Mouse (Mus musculus) liver, embryonic 15.5 days (tissue): Measurements from ENCODE around the gene Cenpe. TPM values are rescaled to one million over a fixed set of nuclear protein-coding genes. Genes with fewer than 3 reads are reported as not detected.

ENCODE experiments used
- ATAC-seq: fragments of 200-750 bp; cut with Nextera tagmentation; 2 replicates; pipeline ENCODE4 v1.8.0; 2017; ENCODE audit warnings: moderate number of reproducible peaks, mild to moderate bottlenecking, moderate library complexity; ENCODE audit not compliant: insufficient read depth
- H3K27ac ChIP-seq: fragments of 300-500 bp; sonication (generic); replicated peaks from 2 replicates; pipeline ENCODE4 v1.5.1; 2015; ENCODE audit warnings: mild to moderate bottlenecking, inconsistent platforms
- H3K27me3 ChIP-seq: fragments of 300-500 bp; sonication (generic); 2 replicates; pipeline ENCODE4 v1.6.1; 2015; ENCODE audit warnings: mild to moderate bottlenecking, inconsistent platforms
- H3K36me3 ChIP-seq: fragments of 300-500 bp; sonication (generic); replicated peaks from 2 replicates; pipeline ENCODE4 v1.6.1; 2015; ENCODE audit warnings: moderate library complexity, mild to moderate bottlenecking, inconsistent platforms
- H3K4me1 ChIP-seq: fragments of 300-500 bp; sonication (generic); replicated peaks from 2 replicates; pipeline ENCODE4 v1.6.1; 2015; ENCODE audit warnings: inconsistent platforms
- H3K4me2 ChIP-seq: fragments of 300-500 bp; sonication (generic); 2 replicates; pipeline ENCODE4 v1.6.1; 2015; ENCODE audit warnings: moderate library complexity, mild to moderate bottlenecking, inconsistent platforms
- H3K4me3 ChIP-seq: fragments of 300-500 bp; sonication (generic); replicated peaks from 2 replicates; pipeline ENCODE4 v1.5.1; 2015; ENCODE audit warnings: mild to moderate bottlenecking, inconsistent platforms
- H3K9ac ChIP-seq: fragments of 300-500 bp; sonication (generic); 2 replicates; pipeline ENCODE4 v1.6.1; 2015; ENCODE audit warnings: moderate library complexity, mild to moderate bottlenecking, inconsistent platforms
- H3K9me3 ChIP-seq: fragments of 300-500 bp; sonication (generic); replicated peaks from 2 replicates; pipeline ENCODE4 v1.6.1; 2016; ENCODE audit warnings: inconsistent platforms
- WGBS: fragments of 180-500 bp; shearing (Covaris S2); methylation state at CpG from one replicate; pipeline ENCODE4 v1.1.7; 2015; ENCODE audit warnings: mixed read lengths; ENCODE audit not compliant: insufficient replicate concordance; 5-methylcytosine and 5-hydroxymethylcytosine counted together
- polyA plus RNA-seq: library from polyadenylated mRNA; unstranded; fragments of >200 nt; fragmentation: Nextera tagmentation; extraction: Ambion mirVana; gene quantifications from 2 replicates; pipeline ENCODE4 v1.2.1, GENCODE M21; 2015

Cenpe gene
- polyA plus RNA-seq, 1 experiment from 2014 or later, result 18.1 TPM

GRCm38 (mm10) chr3:135249104-135249503 lies 36.8 kb downstream of the Cenpe start:
- no peak overlapping the region for H3K27ac ChIP-seq
- H3K4me2 ChIP-seq, result no peak overlapping the region
- H3K4me3 ChIP-seq, result no peak overlapping the region
- no peak overlapping the region for H3K9ac ChIP-seq
- no peaks in the 10 kb centered on the region for H3K27me3 ChIP-seq
- ATAC-seq, result peak; percentile 73; the same call in 1 of the 2 replicates
- H3K9me3 ChIP-seq, result no peaks in the 10 kb centered on the region
- H3K4me1 ChIP-seq, result no peaks in the 10 kb centered on the region
- WGBS, result 78% methylated on average over 6 of the region's 6 CpGs
- H3K36me3 ChIP-seq, result peaks cover 83% of the 10 kb centered on the region

- Histone ChIP-seq H3K4me3 (no peak overlapping the region), H3K27me3 (no peaks in the 10 kb centered on the region), H3K4me1 (no peaks in the 10 kb centered on the region), H3K27ac (no peak overlapping the region), H3K9ac (no peak overlapping the region), H3K9me3 (no peaks in the 10 kb centered on the region), H3K36me3 (peaks cover 80% of the 10 kb centered on the region), H3K4me2 (no peak overlapping the region)
- no peak for ATAC-seq
- WGBS, result 87% methylated on average over 6 of the region's 6 CpGs
Observed at GRCm38 (mm10) chr3:135251825-135252224, 39.5 kb downstream of the Cenpe start.

GRCm38 (mm10) chr3:135254784-135255183 lies 42.4 kb downstream of the Cenpe start:
- H3K4me2 ChIP-seq, result no peak overlapping the region
- no peak overlapping the region for H3K4me3 ChIP-seq
- no peak overlapping the region for H3K9ac ChIP-seq
- no peaks in the 10 kb centered on the region for H3K4me1 ChIP-seq
- H3K9me3 ChIP-seq, result no peaks in the 10 kb centered on the region
- no peak overlapping the region for H3K27ac ChIP-seq
- no peak for ATAC-seq
- peaks cover 81% of the 10 kb centered on the region for H3K36me3 ChIP-seq
- H3K27me3 ChIP-seq, result no peaks in the 10 kb centered on the region

GRCm38 (mm10) chr3:135258919-135259318 lies 46.6 kb downstream of the Cenpe start:
- 83% methylated on average over 10 of the region's 10 CpGs for WGBS
- H3K4me3 ChIP-seq, result no peak overlapping the region
- H3K4me1 ChIP-seq, result no peaks in the 10 kb centered on the region
- H3K27me3 ChIP-seq, result no peaks in the 10 kb centered on the region
- no peak for ATAC-seq
- H3K9ac ChIP-seq, result no peak overlapping the region
- no peak overlapping the region for H3K4me2 ChIP-seq
- no peak overlapping the region for H3K27ac ChIP-seq
- no peaks in the 10 kb centered on the region for H3K9me3 ChIP-seq
- H3K36me3 ChIP-seq, result peaks cover 91% of the 10 kb centered on the region

DNA sequence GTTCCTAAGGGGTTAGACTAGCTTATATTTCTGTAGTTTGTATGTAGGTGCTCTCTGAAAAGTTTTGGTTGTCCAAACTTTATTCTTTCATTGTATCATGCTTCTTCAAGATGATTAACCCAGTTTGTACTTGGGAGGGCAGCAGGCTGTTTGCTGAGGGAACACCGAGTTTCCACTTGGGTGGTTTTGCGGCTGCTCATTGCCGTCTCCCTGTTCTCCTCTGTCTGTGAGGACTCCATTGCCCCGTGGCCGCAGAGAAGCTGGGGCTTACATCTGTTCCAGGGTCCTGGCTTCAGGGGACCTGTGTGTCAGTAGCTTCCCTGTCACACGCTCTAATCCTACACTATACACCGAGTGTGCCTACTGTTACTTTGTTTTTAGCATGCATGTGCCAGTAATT lies 47.9 kb downstream of the Cenpe start:
- 91% methylated on average over 7 of the region's 7 CpGs for WGBS
- H3K9me3 ChIP-seq, result no peaks in the 10 kb centered on the region
- ATAC-seq, result no peak
- H3K4me2 ChIP-seq, result no peak overlapping the region
- H3K9ac ChIP-seq, result no peak overlapping the region
- no peak overlapping the region for H3K27ac ChIP-seq
- no peaks in the 10 kb centered on the region for H3K4me1 ChIP-seq
- no peaks in the 10 kb centered on the region for H3K27me3 ChIP-seq
- H3K36me3 ChIP-seq, result peaks cover 96% of the 10 kb centered on the region
- H3K4me3 ChIP-seq, result no peak overlapping the region

DNA sequence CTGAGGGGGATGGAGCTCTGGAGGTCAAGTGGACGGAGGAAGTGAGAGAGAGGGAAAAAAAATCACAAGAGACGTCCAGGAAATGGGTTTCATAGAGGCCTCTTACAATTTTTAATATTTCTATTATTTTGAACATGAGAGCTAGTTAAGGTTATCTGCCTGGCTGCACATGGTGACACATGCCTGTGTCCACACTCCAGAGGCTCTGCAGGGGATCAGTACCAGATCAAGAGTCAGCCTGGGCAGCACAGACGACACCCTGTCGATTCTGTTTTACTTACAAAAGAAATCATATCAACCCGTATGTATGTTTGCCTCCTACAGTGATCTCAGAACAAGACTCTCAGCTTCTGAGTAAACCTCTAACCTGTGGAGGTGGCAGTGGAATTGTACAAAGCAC lies 56.3 kb downstream of the Cenpe start:
- no peak for ATAC-seq
- peaks cover 95% of the 10 kb centered on the region for H3K36me3 ChIP-seq
- no peak overlapping the region for H3K9ac ChIP-seq

DNA sequence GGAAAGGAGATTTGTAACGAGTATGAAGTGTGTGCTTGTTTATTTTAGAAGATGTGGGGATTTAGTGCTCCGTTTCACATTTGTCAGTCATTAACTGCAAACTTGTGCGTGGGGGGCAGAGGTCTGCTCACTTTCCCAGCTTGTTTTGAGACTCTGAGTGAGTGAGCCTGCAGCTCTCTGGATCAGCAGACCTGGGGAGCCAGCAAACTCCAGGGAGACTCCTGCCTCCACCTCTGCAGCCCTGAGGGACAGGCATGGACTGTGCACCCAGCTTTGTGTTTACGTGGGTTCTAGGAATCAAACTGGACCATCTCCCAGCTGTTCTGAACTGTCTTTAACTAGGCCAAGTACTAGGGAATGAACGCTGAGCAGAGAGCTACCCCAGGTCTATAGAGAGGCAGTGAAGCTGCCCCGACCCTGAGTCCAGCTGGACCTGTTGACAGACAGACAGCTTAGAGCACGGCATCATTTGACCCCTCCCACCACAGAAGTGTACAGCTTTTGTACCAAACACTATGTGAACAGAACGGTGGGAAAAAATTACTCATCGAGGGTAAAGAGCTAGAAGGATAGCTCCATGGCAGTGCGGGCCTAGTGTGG lies 57.2 kb downstream of the Cenpe start:
- H3K4me3 ChIP-seq, result no peak overlapping the region
- no peaks in the 10 kb centered on the region for H3K27me3 ChIP-seq
- H3K9me3 ChIP-seq, result no peaks in the 10 kb centered on the region
- no peaks in the 10 kb centered on the region for H3K4me1 ChIP-seq
- H3K27ac ChIP-seq, result no peak overlapping the region; the same call in 1 of the 2 replicates
- peak; percentile 61 for ATAC-seq
- peaks cover 90% of the 10 kb centered on the region for H3K36me3 ChIP-seq
- no peak overlapping the region for H3K4me2 ChIP-seq
- 85% methylated on average over 10 of the region's 10 CpGs for WGBS
- H3K9ac ChIP-seq, result no peak overlapping the region

More for the DNA sequence above, 56.3 kb downstream of the Cenpe start:
- no peak overlapping the region for H3K4me3 ChIP-seq
- H3K4me1 ChIP-seq, result no peaks in the 10 kb centered on the region
- no peak overlapping the region; the same call in 1 of the 2 replicates for H3K27ac ChIP-seq
- no peaks in the 10 kb centered on the region for H3K9me3 ChIP-seq
- 79% methylated on average over 5 of the region's 5 CpGs for WGBS
- H3K4me2 ChIP-seq, result no peak overlapping the region
- H3K27me3 ChIP-seq, result no peaks in the 10 kb centered on the region

- Histone ChIP-seq H3K9ac (no peak overlapping the region), H3K4me3 (no peak overlapping the region), H3K27me3 (no peaks in the 10 kb centered on the region), H3K4me2 (no peak overlapping the region), H3K27ac (no peak overlapping the region), H3K36me3 (peaks cover 70% of the 10 kb centered on the region), H3K4me1 (no peaks in the 10 kb centered on the region), H3K9me3 (no peaks in the 10 kb centered on the region)
- ATAC-seq, result no peak
- 87% methylated on average over 12 of the region's 12 CpGs for WGBS
Observed at GRCm38 (mm10) chr3:135272627-135273026, 60.3 kb downstream of the Cenpe start.

DNA sequence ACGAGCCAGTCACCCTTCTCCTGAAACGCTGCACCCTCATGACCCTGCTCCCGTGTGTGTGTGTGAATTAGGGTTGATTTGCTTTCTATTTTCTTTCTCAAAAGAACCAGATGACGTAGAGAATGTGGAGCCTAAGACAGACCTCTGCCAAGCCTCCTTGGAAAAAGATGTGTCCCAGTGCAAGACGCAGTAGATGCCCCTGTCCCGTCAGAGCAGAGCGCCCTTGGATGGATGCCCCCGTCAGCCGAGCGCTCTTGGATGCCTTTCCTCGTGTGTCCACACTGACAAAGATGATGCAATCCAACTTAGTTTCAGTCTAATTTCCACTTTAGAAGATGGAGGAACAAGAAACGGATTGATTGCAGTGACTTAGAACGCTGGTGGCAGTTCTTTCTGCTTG lies 60.7 kb downstream of the Cenpe start:
- ATAC-seq, result no peak
- Histone ChIP-seq H3K27ac (no peak overlapping the region), H3K9ac (no peak overlapping the region), H3K4me3 (no peak overlapping the region), H3K9me3 (no peaks in the 10 kb centered on the region), H3K27me3 (no peaks in the 10 kb centered on the region), H3K4me2 (no peak overlapping the region), H3K4me1 (no peaks in the 10 kb centered on the region), H3K36me3 (peaks cover 66% of the 10 kb centered on the region)
- 82% methylated on average over 13 of the region's 13 CpGs for WGBS

DNA sequence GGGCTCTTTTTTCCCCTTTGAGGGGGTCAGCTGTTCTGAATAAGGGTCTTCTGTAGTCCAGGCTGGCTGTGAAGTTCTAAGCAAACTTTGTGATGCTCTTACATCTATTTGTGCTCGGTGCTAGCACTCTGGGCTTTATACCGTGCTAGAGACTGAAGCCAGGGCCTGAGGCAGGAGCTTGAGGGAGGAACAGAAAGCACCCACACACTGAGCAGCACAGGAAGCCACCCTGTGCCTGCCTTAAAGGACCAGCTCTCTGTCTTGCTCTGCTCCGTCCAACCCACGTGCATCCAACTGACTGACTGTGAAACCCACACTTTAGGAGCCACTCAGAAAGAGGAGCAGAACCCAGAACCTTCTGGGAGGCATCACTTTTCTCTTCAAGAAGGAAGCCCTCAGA lies 67.8 kb downstream of the Cenpe start:
- 43% methylated on average over 4 of the region's 4 CpGs for WGBS

DNA sequence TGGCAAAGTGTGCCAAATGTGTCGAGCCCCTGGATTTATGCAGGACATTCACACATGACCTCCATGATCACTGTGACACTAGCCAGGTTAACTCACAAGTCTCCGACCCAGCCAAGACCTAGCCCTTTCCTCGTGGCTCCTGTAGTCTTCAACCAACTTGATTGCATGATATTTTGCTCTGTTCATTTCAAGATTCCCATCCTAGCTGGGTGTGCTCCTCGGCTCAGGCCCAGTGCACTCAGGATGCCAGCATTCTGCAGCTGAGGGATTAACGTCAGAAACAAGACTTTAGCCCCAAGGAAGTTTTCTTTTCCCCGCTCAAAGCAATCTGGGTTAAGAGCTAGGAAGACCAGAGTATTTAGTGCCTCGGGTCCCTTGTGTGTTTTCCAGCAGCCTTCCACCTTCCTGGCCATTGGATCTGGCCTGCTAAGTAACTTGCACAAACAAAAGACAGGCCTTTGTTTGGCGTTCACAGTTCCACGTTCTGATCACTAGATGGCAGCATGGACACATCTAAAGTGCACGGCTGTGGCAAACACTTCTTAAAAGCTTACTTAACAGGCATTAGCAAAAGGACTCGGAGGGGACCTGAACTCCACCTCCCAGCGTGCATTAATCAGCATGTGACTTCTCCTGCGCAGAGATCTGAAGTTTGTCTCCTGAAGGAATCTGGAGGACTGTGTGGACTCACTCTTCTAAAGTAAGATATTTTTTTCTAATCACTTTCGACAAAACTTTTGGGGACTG lies 68.5 kb downstream of the Cenpe start, which contains the start of gene Bdh2:
Gene Bdh2, plus strand, starts transcription at position 553 of the 747 bp plus-strand sequence.
- WGBS, result 22% methylated on average over 14 of the region's 14 CpGs

More for the DNA sequence above, 67.8 kb downstream of the Cenpe start:
- no peak for ATAC-seq
- Histone ChIP-seq H3K4me3 (no peak overlapping the region), H3K4me1 (no peaks in the 10 kb centered on the region), H3K9me3 (no peaks in the 10 kb centered on the region), H3K9ac (no peak overlapping the region), H3K27ac (no peak overlapping the region), H3K36me3 (0 out of 2 replicates have a peak, but pooled peaks cover under 1% of the 10 kb centered on the region), H3K4me2 (no peak overlapping the region), H3K27me3 (no peaks in the 10 kb centered on the region)

More for the DNA sequence above, 68.5 kb downstream of the Cenpe start, which contains the start of gene Bdh2:
- H3K4me3 ChIP-seq, result no peak within 1 kb of the TSS
- ATAC-seq, result no peak
- H3K9me3 ChIP-seq, result no peaks in the 10 kb centered on the region
- no peak within 1 kb of the TSS for H3K9ac ChIP-seq
- no peaks in the 10 kb centered on the region for H3K27me3 ChIP-seq
- no peaks in the 10 kb centered on the region for H3K36me3 ChIP-seq
- H3K4me1 ChIP-seq, result no peaks in the 10 kb centered on the region
- no peak within 1 kb of the TSS for H3K27ac ChIP-seq
- no peak within 1 kb of the TSS for H3K4me2 ChIP-seq
